Mouse (Mus musculus) frontal cortex, adult (tissue): Measurements from ENCODE around the gene Dct.

Experiments
- ATAC-seq: cut with Nextera tagmentation; 2 replicates; pipeline ENCODE4 v1.9.2; 2017; ENCODE audit warnings: mild to moderate bottlenecking, moderate library complexity, mixed read lengths; ENCODE audit not compliant: low TSS enrichment

Dct gene

GRCm38 (mm10) chr14:118042963-118043362 lies 9.1 kb downstream of the Dct start:
- peak; percentile 23; the same call in 1 of the 2 replicates for ATAC-seq

GRCm38 (mm10) chr14:118042066-118042762 lies 9.8 kb downstream of the Dct start:
- no peak for ATAC-seq

- no peak for ATAC-seq
Measured at GRCm38 (mm10) chr14:118040550-118041250, 11.3 kb downstream of the Dct start.

GRCm38 (mm10) chr14:118039074-118039473 lies 13.0 kb downstream of the Dct start:
- ATAC-seq: no peak

- no peak for ATAC-seq
Measured at GRCm38 (mm10) chr14:118027564-118027963, 24.5 kb downstream of the Dct start.

- no peak for ATAC-seq
Measured at GRCm38 (mm10) chr14:118021867-118022543, 30.0 kb downstream of the Dct start.

- no peak for ATAC-seq
Measured at GRCm38 (mm10) chr14:118019314-118019713, 32.7 kb downstream of the Dct start.

- no peak for ATAC-seq
Measured at GRCm38 (mm10) chr14:118013237-118013636, 38.8 kb downstream of the Dct start.

GRCm38 (mm10) chr14:118009541-118009940 lies 42.5 kb downstream of the Dct start:
- ATAC-seq: no peak

- ATAC-seq: peak; percentile 74
Measured at GRCm38 (mm10) chr14:118005697-118006096, 46.3 kb downstream of the Dct start.

GRCm38 (mm10) chr14:118004434-118004833 lies 47.6 kb downstream of the Dct start:
- ATAC-seq: no peak

- no peak for ATAC-seq
Measured at GRCm38 (mm10) chr14:117993845-117994244, 58.2 kb downstream of the Dct start.

GRCm38 (mm10) chr14:117992600-117993256 lies 59.3 kb downstream of the Dct start:
- peak; percentile 47 for ATAC-seq

- no peak for ATAC-seq
Measured at GRCm38 (mm10) chr14:117990203-117990602, 61.8 kb downstream of the Dct start.

- ATAC-seq: no peak
Measured at GRCm38 (mm10) chr14:117988444-117988843, 63.6 kb downstream of the Dct start.

GRCm38 (mm10) chr14:117981532-117981931 lies 70.5 kb downstream of the Dct start:
- ATAC-seq: peak; percentile 98

GRCm38 (mm10) chr14:117972576-117972975 lies 79.5 kb downstream of the Dct start:
- no peak for ATAC-seq
